Mouse (Mus musculus) CH12.LX (cell line): ENCODE data around the gene Mamdc2. TPM values are rescaled to one million over a fixed set of nuclear protein-coding genes. Genes with fewer than 3 reads are reported as not detected.

Experiments
- DNase-seq: peaks from one replicate; pipeline ENCODE4 v3.0.0-alpha.2; 2013; ENCODE audit errors: extremely low read depth
- H3K27ac ChIP-seq: 2 replicates; pipeline ENCODE4 v1.5.1; 2012; ENCODE audit warnings: low read depth, mild to moderate bottlenecking, control low read depth, moderate library complexity; ENCODE audit not compliant: insufficient read depth
- H3K27me3 ChIP-seq: replicated peaks from 2 replicates; pipeline ENCODE3; 2012; ENCODE audit warnings: inconsistent platforms
- H3K36me3 ChIP-seq, 2 experiments: replicated peaks in 1 of 2; 2 replicates each; pipeline versions ENCODE3 to v1.6.1; 2012; ENCODE audit warnings: inconsistent platforms in 1 of 2, low read length in 1 of 2, mild to moderate bottlenecking in 1 of 2, mixed read lengths in 1 of 2, moderate library complexity in 1 of 2; ENCODE audit not compliant: control insufficient read depth in 1 of 2, insufficient read depth in 1 of 2
- H3K4me1 ChIP-seq, 2 experiments: 2 replicates each; pipeline ENCODE4 v1.6.1; 2012; ENCODE audit warnings: inconsistent platforms in 1 of 2, moderate library complexity in 1 of 2; ENCODE audit not compliant: insufficient read depth in 2 of 2, control insufficient read depth in 1 of 2
- H3K4me2 ChIP-seq: 2 replicates; pipeline ENCODE4 v1.6.1; 2012; ENCODE audit warnings: low read depth, mild to moderate bottlenecking, control low read depth; ENCODE audit not compliant: poor library complexity, insufficient read depth, severe bottlenecking
- H3K4me3 ChIP-seq, 3 experiments: fragments of 150-350 bp in 1 of 3; sonication (generic) in 1 of 3; replicated peaks in 1 of 3; 2 replicates each; pipeline versions ENCODE3 to v1.5.1; 2011 to 2012; ENCODE audit warnings: low read depth in 2 of 3, low read length in 2 of 3, mild to moderate bottlenecking in 2 of 3, moderate library complexity in 2 of 3, control low read depth in 1 of 3, improper control_type of control experiment in 1 of 3, inconsistent platforms in 1 of 3, mixed read lengths in 1 of 3; ENCODE audit not compliant: poor library complexity in 1 of 3
- H3K79me2 ChIP-seq: replicated peaks from 2 replicates; pipeline ENCODE4 v1.6.1; 2012; ENCODE audit warnings: mild to moderate bottlenecking, moderate library complexity; ENCODE audit not compliant: control insufficient read depth, poor library complexity, insufficient read depth, severe bottlenecking; ENCODE audit errors: extremely low read depth
- H3K9ac ChIP-seq: 2 replicates; pipeline ENCODE4 v1.6.1; 2012; ENCODE audit warnings: low read depth, mild to moderate bottlenecking, control low read depth, moderate library complexity; ENCODE audit not compliant: insufficient read depth
- H3K9me3 ChIP-seq: replicated peaks from 2 replicates; pipeline ENCODE3; 2012; ENCODE audit warnings: low read length, inconsistent platforms, mixed read lengths
- CHD1 ChIP-seq: IDR thresholded peaks from 2 replicates; pipeline ENCODE4 v1.6.1; 2012; ENCODE audit warnings: low read depth, low read length, improper control_type of control experiment, inconsistent platforms
- CHD2 ChIP-seq: IDR thresholded peaks from 2 replicates; pipeline ENCODE4 v1.6.1; 2011; ENCODE audit warnings: low read length, improper control_type of control experiment
- CTCF ChIP-seq, 2 experiments: IDR thresholded peaks in 1 of 2; conservative IDR thresholded peaks in 1 of 2; 2 replicates each; pipeline ENCODE4 v1.5.1; 2011 to 2012; ENCODE audit warnings: low read depth in 2 of 2, low read length in 2 of 2, improper control_type of control experiment in 1 of 2, inconsistent platforms in 1 of 2, mild to moderate bottlenecking in 1 of 2, moderate library complexity in 1 of 2
- HCFC1 ChIP-seq: IDR thresholded peaks from 2 replicates; pipeline ENCODE4 v1.6.1; 2012; ENCODE audit warnings: low read depth, mild to moderate bottlenecking, inconsistent platforms, low read length, improper control_type of control experiment
- JUN ChIP-seq: IDR thresholded peaks from 2 replicates; pipeline ENCODE4 v1.6.1; 2011; ENCODE audit warnings: low read depth, mild to moderate bottlenecking, low read length, improper control_type of control experiment, moderate library complexity; ENCODE audit not compliant: insufficient read depth
- KAT2A ChIP-seq: IDR thresholded peaks from 2 replicates; pipeline ENCODE4 v1.6.1; 2012; ENCODE audit warnings: low read length, improper control_type of control experiment, inconsistent platforms; ENCODE audit not compliant: insufficient replicate concordance
- MAX ChIP-seq: IDR thresholded peaks from 2 replicates; pipeline ENCODE4 v1.6.1; 2011; ENCODE audit warnings: low read length, improper control_type of control experiment
- MEF2A ChIP-seq: IDR thresholded peaks from 2 replicates; pipeline ENCODE4 v1.6.1; 2014; ENCODE audit warnings: low read depth, mild to moderate bottlenecking, inconsistent platforms, low read length, improper control_type of control experiment, borderline replicate concordance
- MXI1 ChIP-seq: IDR thresholded peaks from 2 replicates; pipeline ENCODE4 v1.6.1; 2011; ENCODE audit warnings: mild to moderate bottlenecking, low read depth, low read length, improper control_type of control experiment
- MYC ChIP-seq: IDR thresholded peaks from 2 replicates; pipeline ENCODE4 v1.6.1; 2011; ENCODE audit warnings: low read depth, mild to moderate bottlenecking, improper control_type of control experiment, low read length
- NELFE ChIP-seq: IDR thresholded peaks from 2 replicates; pipeline ENCODE4 v1.6.1; 2011; ENCODE audit warnings: low read depth, low read length, improper control_type of control experiment
- NRF1 ChIP-seq: IDR thresholded peaks from 2 replicates; pipeline ENCODE4 v1.6.1; 2014; ENCODE audit warnings: low read depth, mild to moderate bottlenecking, inconsistent platforms, low read length, improper control_type of control experiment, moderate library complexity
- PAX5 ChIP-seq: IDR thresholded peaks from 2 replicates; pipeline ENCODE4 v1.6.1; 2012; ENCODE audit warnings: low read length, inconsistent platforms, mixed read lengths
- POLR2A ChIP-seq: IDR thresholded peaks from 2 replicates; pipeline ENCODE4 v1.6.1; 2011; ENCODE audit warnings: low read depth, mild to moderate bottlenecking, improper control_type of control experiment, low read length
- RAD21 ChIP-seq: IDR thresholded peaks from 2 replicates; pipeline ENCODE4 v1.6.1; 2011; ENCODE audit warnings: low read depth, mild to moderate bottlenecking, low read length, improper control_type of control experiment, moderate library complexity
- RCOR1 ChIP-seq: conservative IDR thresholded peaks from 2 replicates; pipeline ENCODE4 v1.6.1; 2012; ENCODE audit warnings: low read depth, mild to moderate bottlenecking, inconsistent platforms, low read length, improper control_type of control experiment
- SMC3 ChIP-seq: IDR thresholded peaks from 2 replicates; pipeline ENCODE4 v1.6.1; 2011; ENCODE audit warnings: low read depth, low read length, improper control_type of control experiment
- TBP ChIP-seq: conservative IDR thresholded peaks from 2 replicates; pipeline ENCODE4 v1.6.1; 2011; ENCODE audit warnings: low read depth, low read length, improper control_type of control experiment
- TCF12 ChIP-seq: IDR thresholded peaks from 2 replicates; pipeline ENCODE4 v1.6.1; 2014; ENCODE audit warnings: low read depth, mild to moderate bottlenecking, inconsistent platforms, low read length, improper control_type of control experiment
- USF1 ChIP-seq: IDR thresholded peaks from 2 replicates; pipeline ENCODE4 v1.6.1; 2014; ENCODE audit warnings: low read depth, mild to moderate bottlenecking, inconsistent platforms, low read length, improper control_type of control experiment
- ZMIZ1 ChIP-seq: IDR thresholded peaks from 2 replicates; pipeline ENCODE4 v1.6.1; 2012; ENCODE audit warnings: low read depth, mild to moderate bottlenecking, inconsistent platforms, low read length, improper control_type of control experiment
- ZNF384 ChIP-seq: IDR thresholded peaks from 2 replicates; pipeline ENCODE4 v1.6.1; 2012; ENCODE audit warnings: low read depth, low read length, improper control_type of control experiment, inconsistent platforms
- dilution Hi-C: fragments of 300-500 bp; cut with MboI; formaldehyde crosslinking; loops from 2 replicates; pipeline ENCODE4 v1.14.3; 2020; ENCODE audit warnings: low sequenced_read_pairs; ENCODE audit not compliant: extremely low pct_unique_long_range_greater_than_20kb, extremely low pct_ligation_motif_present
- in situ Hi-C: fragments of 300-500 bp; cut with MboI; formaldehyde crosslinking; loops from 3 replicates; pipeline ENCODE4 v1.14.3; 2019; ENCODE audit warnings: low sequenced_read_pairs, low pct_ligation_motif_present, low pct_unique_long_range_greater_than_20kb, mixed read lengths
- polyA plus RNA-seq: library from polyadenylated mRNA; unstranded; fragments of >175 nt; gene quantifications from 2 replicates; pipeline ENCODE4 v1.2.1, GENCODE M21; 2012; ENCODE audit warnings: low read depth; ENCODE audit not compliant: insufficient read length
- total RNA-seq, 2 experiments: library from RNA; depleted of rRNA; stranded (reverse); fragments of 300-350 nt in 1 of 2; fragments of >200 nt in 1 of 2; gene quantifications; 2 replicates each; pipeline ENCODE4 v1.2.3; 2012 to 2014

Mamdc2 gene
- total and polyA plus RNA-seq, 3 experiments = 0.08 to 0.67 (median 0.17) TPM

DNA sequence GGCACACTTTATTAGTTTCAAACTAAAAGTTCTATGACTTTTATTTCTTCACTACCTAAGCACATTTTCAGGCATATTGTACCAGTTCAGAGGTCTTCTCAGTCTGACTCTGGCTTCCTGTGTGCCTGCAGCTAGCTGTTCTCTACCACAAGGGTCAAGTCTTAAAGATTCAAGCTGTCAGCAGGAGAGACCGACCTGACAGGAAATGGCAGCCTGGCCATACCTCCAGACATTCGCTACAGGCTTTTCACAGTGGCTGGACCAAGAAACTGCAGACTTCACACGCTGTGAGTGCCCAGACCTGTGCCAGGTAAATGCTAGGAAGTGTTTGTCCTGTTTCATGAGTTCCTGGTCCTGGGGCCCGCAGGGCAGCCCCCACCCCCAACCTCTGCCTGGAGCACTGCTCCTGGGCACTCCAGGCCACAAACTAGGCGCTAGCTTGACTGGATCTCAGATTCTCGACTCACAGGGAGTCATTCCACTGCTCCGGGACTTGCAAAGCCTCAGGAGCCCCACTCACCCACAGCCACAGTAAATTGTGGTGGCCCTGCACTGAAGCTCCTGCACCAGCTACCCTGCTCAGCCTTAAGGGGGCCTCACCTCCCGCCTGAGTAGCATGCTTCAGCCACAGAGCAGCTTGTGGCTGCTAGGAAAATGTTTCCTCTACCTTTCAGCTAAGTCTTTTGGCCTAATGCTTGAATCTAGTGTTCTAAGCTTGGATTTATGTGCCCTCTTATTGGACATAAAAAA lies 166.2 kb downstream of the Mamdc2 start:
- Histone ChIP-seq H3K4me3 (no peak overlapping the region), H3K27ac (no peak overlapping the region), H3K79me2 (no peaks in the 10 kb centered on the region), H3K27me3 (no peaks in the 10 kb centered on the region)
- TF ChIP-seq TCF12 (no peak), RAD21 (no peak), PAX5 (no peak), MYC (no peak)
- TF ChIP-seq, all 38 proteins: peak for 0
- dilution Hi-C loops (no loop called here), in situ Hi-C loops (no loop called here)
- H3K9me3 ChIP-seq = peaks cover 3% of the 10 kb centered on the region
- no peak overlapping the region for H3K9ac ChIP-seq
- H3K4me2 ChIP-seq = no peak overlapping the region
- no peaks in the 10 kb centered on the region for H3K4me1 ChIP-seq
- H3K36me3 ChIP-seq = no peaks in the 10 kb centered on the region
- no peak for DNase-seq

- Histone ChIP-seq H3K27me3 (no peaks in the 10 kb centered on the region), H3K9ac (no peak overlapping the region), H3K79me2 (peaks cover 23% of the 10 kb centered on the region), H3K36me3 (peaks cover 0 to 5% of the 10 kb centered on the region in 2 experiments), H3K9me3 (no peaks in the 10 kb centered on the region), H3K4me2 (peak overlapping the region; percentile 41; the same call in 1 of the 2 replicates), H3K27ac (no peak overlapping the region), H3K4me1 (peaks cover 0 to 13% of the 10 kb centered on the region in 2 experiments; a peak in 2 of 4 replicates), H3K4me3 (peak overlapping the region in 1 of 3 experiments; percentile 74)
- dilution Hi-C loops (no loop called here), in situ Hi-C loops (no loop called here)
- no peak for DNase-seq
- TF ChIP-seq RCOR1 = no peak
- no peak for TF ChIP-seq MEF2A
Observed at GRCm38 (mm10) chr19:23274054-23274724, 174.1 kb downstream of the Mamdc2 start.

- H3K27ac ChIP-seq = no peak within 1 kb of the TSS
- H3K9me3 ChIP-seq = no peaks in the 10 kb centered on the region
- DNase-seq = peak; percentile 69
- H3K9ac ChIP-seq = peak within 1 kb of the TSS; percentile 82
- H3K27me3 ChIP-seq = no peaks in the 10 kb centered on the region
- H3K4me2 ChIP-seq = peak within 1 kb of the TSS; percentile 84
- dilution Hi-C loops (no loop called here), in situ Hi-C loops (no loop called here)
- H3K4me1 ChIP-seq = peaks cover 0 to 13% of the 10 kb centered on the region in 2 experiments; a peak in 2 of 4 replicates
- peak within 1 kb of the TSS; percentile 74 to 90 (median 83) for H3K4me3 ChIP-seq
- peaks cover 23% of the 10 kb centered on the region for H3K79me2 ChIP-seq
- H3K36me3 ChIP-seq = peaks cover 2 to 10% of the 10 kb centered on the region in 2 experiments
- 0 out of 2 replicates have a peak, but pooled peaks have one; percentile 39 for TF ChIP-seq KAT2A
- no peak for TF ChIP-seq RAD21
- TF ChIP-seq CHD1 = no peak
- peak; percentile 70; the same call in 1 of the 2 replicates for TF ChIP-seq ZMIZ1
- peak; percentile 78 for TF ChIP-seq NELFE
- peak; percentile 56; the same call in 1 of the 2 replicates for TF ChIP-seq CHD2
- peak; percentile 40; the same call in 1 of the 2 replicates for TF ChIP-seq MXI1
- no peak for TF ChIP-seq MYC
- no peak for TF ChIP-seq USF1
- peak; percentile 84 for TF ChIP-seq NRF1
- no peak for TF ChIP-seq SMC3
- TF ChIP-seq HCFC1 = peak; percentile 57
- TF ChIP-seq JUN = no peak
- TF ChIP-seq MEF2A = 0 out of 2 replicates have a peak, but pooled peaks have one; percentile 16
- TF ChIP-seq TBP = no peak
- no peak for TF ChIP-seq ZNF384
- peak; percentile 89 for TF ChIP-seq POLR2A
- TF ChIP-seq TCF12 = peak; percentile 72
- TF ChIP-seq MAX = peak; percentile 82
- TF ChIP-seq CTCF (conservative IDR thresholded peaks at IDR 0.05 in 1 of 2, IDR thresholded peaks at IDR 0.05 in 1 of 2; ENCODE audit: low read depth in 2 of 2, low read length in 2 of 2) = no peak
Observed at GRCm38 (mm10) chr19:23273355-23274053, 174.7 kb downstream of the Mamdc2 start, which contains the start of gene Smc5. Gene Smc5 (minus strand): TSS chr19:23273897.
